Mouse (Mus musculus): ENCODE measurements at regions not wholly inside any gene's neighbourhood (a gene's known extent, or its start where the extent isn't known, plus 50 kb on each side); places are given as distances from the start of the nearest gene placed in this dataset.

GRCm38 (mm10) chr7:125005638-125006037 is 438.8 kb upstream of the Kdm8 start:
- no peaks in the 10 kb centered on the region for H3K9me3 ChIP-seq (ENCODE audit: low read length)
- no peak overlapping the region for H3K4me3 ChIP-seq (replicated peaks; ENCODE audit: low read length)
- H3K4me1 ChIP-seq (replicated peaks; ENCODE audit: low read depth, low read length) = no peaks in the 10 kb centered on the region
- H3K36me3 ChIP-seq (ENCODE audit: insufficient read depth, low read length) = no peaks in the 10 kb centered on the region
- no peaks in the 10 kb centered on the region for H3K27me3 ChIP-seq (ENCODE audit: insufficient read depth, low read length)
- TF ChIP-seq POU5F1 (IDR thresholded peaks at IDR 0.05; ENCODE audit: borderline replicate concordance, low read length) = no peak
- TF ChIP-seq CTCF (conservative IDR thresholded peaks at IDR 0.05; ENCODE audit: low read length) = no peak
- TF ChIP-seq NANOG (IDR thresholded peaks at IDR 0.05; ENCODE audit: borderline replicate concordance, low read length) = no peak

- no peaks in the 10 kb centered on the region for H3K4me1 ChIP-seq (replicated peaks; ENCODE audit: low read depth, low read length)
- H3K36me3 ChIP-seq (ENCODE audit: insufficient read depth, low read length) = no peaks in the 10 kb centered on the region
- no peak overlapping the region for H3K4me3 ChIP-seq (replicated peaks; ENCODE audit: low read length)
- TF ChIP-seq CTCF (conservative IDR thresholded peaks at IDR 0.05; ENCODE audit: low read length) (no peak), NANOG (IDR thresholded peaks at IDR 0.05; ENCODE audit: borderline replicate concordance, low read length) (no peak), POU5F1 (IDR thresholded peaks at IDR 0.05; ENCODE audit: borderline replicate concordance, low read length) (no peak)
- no peaks in the 10 kb centered on the region for H3K9me3 ChIP-seq (ENCODE audit: low read length)
- no peaks in the 10 kb centered on the region for H3K27me3 ChIP-seq (ENCODE audit: insufficient read depth, low read length)
These were observed 425.2 kb upstream of the Kdm8 start for GRCm38 (mm10) chr7:125019259-125019658.

- Histone ChIP-seq H3K9me3 (ENCODE audit: low read length) (0 out of 2 replicates have a peak, but pooled peaks cover 3% of the 10 kb centered on the region), H3K36me3 (ENCODE audit: insufficient read depth, low read length) (no peaks in the 10 kb centered on the region), H3K27me3 (ENCODE audit: insufficient read depth, low read length) (no peaks in the 10 kb centered on the region), H3K4me1 (replicated peaks; ENCODE audit: low read depth, low read length) (no peaks in the 10 kb centered on the region), H3K4me3 (replicated peaks; ENCODE audit: low read length) (no peak overlapping the region)
- no peak for TF ChIP-seq CTCF (conservative IDR thresholded peaks at IDR 0.05; ENCODE audit: low read length)
- TF ChIP-seq NANOG (IDR thresholded peaks at IDR 0.05; ENCODE audit: borderline replicate concordance, low read length) = no peak
- no peak for TF ChIP-seq POU5F1 (IDR thresholded peaks at IDR 0.05; ENCODE audit: borderline replicate concordance, low read length)
These were observed 419.5 kb upstream of the Kdm8 start for GRCm38 (mm10) chr7:125024944-125025343.

GRCm38 (mm10) chr7:125033778-125034177 is 410.7 kb upstream of the Kdm8 start:
- no peaks in the 10 kb centered on the region for H3K4me1 ChIP-seq (replicated peaks; ENCODE audit: low read depth, low read length)

DNA sequence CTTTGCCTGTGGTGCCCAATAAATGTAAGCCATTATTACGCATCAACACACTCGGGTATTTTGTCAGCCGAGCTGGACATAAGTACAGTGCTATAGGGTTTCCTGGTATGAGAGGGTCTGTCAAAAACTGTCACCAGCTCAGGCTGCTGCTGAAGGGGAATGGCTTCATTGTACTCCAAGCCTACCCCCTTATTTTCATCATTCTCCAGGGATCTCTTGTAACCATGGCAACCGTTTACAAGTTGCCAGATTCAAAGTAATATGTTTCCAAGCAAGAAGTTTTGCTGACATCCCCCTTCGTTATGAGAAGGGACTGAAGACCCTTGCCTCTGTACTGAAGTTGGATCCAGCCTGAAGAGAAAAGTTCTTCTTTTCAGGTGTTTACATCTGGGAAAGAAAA is 410.3 kb upstream of the Kdm8 start:
- H3K9me3 ChIP-seq (ENCODE audit: low read length) = 0 out of 2 replicates have a peak, but pooled peaks cover under 1% of the 10 kb centered on the region

More at GRCm38 (mm10) chr7:125033778-125034177, 410.7 kb upstream of the Kdm8 start:
- no peak overlapping the region for H3K4me3 ChIP-seq (replicated peaks; ENCODE audit: low read length)
- TF ChIP-seq CTCF (conservative IDR thresholded peaks at IDR 0.05; ENCODE audit: low read length) (no peak), NANOG (IDR thresholded peaks at IDR 0.05; ENCODE audit: borderline replicate concordance, low read length) (no peak), POU5F1 (IDR thresholded peaks at IDR 0.05; ENCODE audit: borderline replicate concordance, low read length) (no peak)
- no peaks in the 10 kb centered on the region for H3K36me3 ChIP-seq (ENCODE audit: insufficient read depth, low read length)
- no peaks in the 10 kb centered on the region for H3K27me3 ChIP-seq (ENCODE audit: insufficient read depth, low read length)
- 0 out of 2 replicates have a peak, but pooled peaks cover 3% of the 10 kb centered on the region for H3K9me3 ChIP-seq (ENCODE audit: low read length)

DNA sequence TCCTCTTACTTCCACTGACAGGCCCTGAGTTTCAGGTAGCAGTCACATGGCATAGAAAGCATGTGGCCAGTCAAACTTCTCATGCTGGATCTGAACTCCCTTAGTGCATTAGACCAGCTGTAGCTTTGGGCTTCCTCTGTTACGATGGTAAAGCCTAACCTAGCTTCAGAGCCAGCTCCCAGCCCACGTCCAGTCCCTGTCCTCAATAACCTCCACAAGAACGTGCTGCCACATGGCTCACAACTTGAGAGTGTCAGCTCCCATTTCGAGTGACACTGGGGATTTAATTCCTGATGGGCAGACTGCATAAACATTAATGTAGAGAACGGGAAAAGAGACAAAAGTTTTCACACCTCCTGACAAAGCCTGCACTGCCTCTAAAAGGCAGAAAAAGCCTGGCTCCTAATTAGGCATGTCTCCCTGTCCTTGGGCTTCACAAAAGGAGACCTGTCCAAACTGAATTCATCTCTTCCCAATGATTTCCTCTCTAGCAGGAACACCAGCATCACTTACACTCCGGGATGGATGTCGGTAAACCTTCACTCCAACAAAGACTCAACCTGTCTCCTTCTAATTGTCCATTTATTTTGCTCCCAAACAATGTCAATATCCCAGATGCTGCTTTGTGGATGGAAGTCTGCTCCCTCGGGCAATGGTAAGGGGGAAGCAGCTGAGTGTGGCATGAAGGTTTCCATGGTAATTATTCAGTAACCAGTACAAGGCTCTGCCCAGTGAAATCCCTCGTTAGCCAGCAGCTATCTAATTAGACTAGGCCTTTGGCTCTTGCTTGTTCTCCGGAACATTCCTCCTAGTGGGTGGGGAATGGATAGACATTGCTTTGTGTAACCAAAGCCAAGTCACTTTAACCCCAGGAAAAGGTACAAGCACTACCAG is 408.1 kb upstream of the Kdm8 start:
- Histone ChIP-seq H3K9me3 (ENCODE audit: low read length) (no peaks in the 10 kb centered on the region), H3K4me1 (replicated peaks; ENCODE audit: low read depth, low read length) (no peaks in the 10 kb centered on the region), H3K27me3 (ENCODE audit: insufficient read depth, low read length) (no peaks in the 10 kb centered on the region), H3K4me3 (replicated peaks; ENCODE audit: low read length) (no peak overlapping the region), H3K36me3 (ENCODE audit: insufficient read depth, low read length) (no peaks in the 10 kb centered on the region)
- TF ChIP-seq NANOG (IDR thresholded peaks at IDR 0.05; ENCODE audit: borderline replicate concordance, low read length) (no peak), CTCF (conservative IDR thresholded peaks at IDR 0.05; ENCODE audit: low read length) (no peak), POU5F1 (IDR thresholded peaks at IDR 0.05; ENCODE audit: borderline replicate concordance, low read length) (no peak)

More for the DNA sequence above, 410.3 kb upstream of the Kdm8 start:
- Histone ChIP-seq H3K36me3 (ENCODE audit: insufficient read depth, low read length) (no peaks in the 10 kb centered on the region), H3K27me3 (ENCODE audit: insufficient read depth, low read length) (no peaks in the 10 kb centered on the region), H3K4me1 (replicated peaks; ENCODE audit: low read depth, low read length) (no peaks in the 10 kb centered on the region), H3K4me3 (replicated peaks; ENCODE audit: low read length) (no peak overlapping the region)
- no peak for TF ChIP-seq CTCF (conservative IDR thresholded peaks at IDR 0.05; ENCODE audit: low read length)
- TF ChIP-seq POU5F1 (IDR thresholded peaks at IDR 0.05; ENCODE audit: borderline replicate concordance, low read length) = no peak
- no peak for TF ChIP-seq NANOG (IDR thresholded peaks at IDR 0.05; ENCODE audit: borderline replicate concordance, low read length)

DNA sequence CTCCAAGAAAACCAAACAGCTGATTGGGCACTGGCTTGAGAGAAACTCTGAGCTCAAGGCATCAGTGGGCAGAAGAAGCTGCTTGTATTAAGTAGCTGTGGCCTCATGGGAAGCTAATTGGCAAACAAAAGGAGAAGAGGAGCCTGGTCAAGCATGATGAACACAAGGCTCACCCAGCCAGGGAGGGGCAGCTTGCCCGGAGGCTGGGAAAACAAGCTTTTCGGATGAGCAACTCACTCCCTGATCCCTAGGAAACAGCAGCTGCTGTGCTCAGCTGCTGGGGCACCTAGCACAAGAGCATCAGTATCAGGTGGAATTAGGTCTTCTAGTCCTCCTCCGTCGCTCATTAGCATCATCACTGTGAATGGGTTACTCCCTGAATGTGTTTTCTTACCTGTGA is 405.6 kb upstream of the Kdm8 start:
- Histone ChIP-seq H3K27me3 (ENCODE audit: insufficient read depth, low read length) (no peaks in the 10 kb centered on the region), H3K9me3 (ENCODE audit: low read length) (no peaks in the 10 kb centered on the region), H3K36me3 (ENCODE audit: insufficient read depth, low read length) (no peaks in the 10 kb centered on the region), H3K4me1 (replicated peaks; ENCODE audit: low read depth, low read length) (no peaks in the 10 kb centered on the region), H3K4me3 (replicated peaks; ENCODE audit: low read length) (no peak overlapping the region)
- TF ChIP-seq NANOG (IDR thresholded peaks at IDR 0.05; ENCODE audit: borderline replicate concordance, low read length) (no peak), CTCF (conservative IDR thresholded peaks at IDR 0.05; ENCODE audit: low read length) (no peak), POU5F1 (IDR thresholded peaks at IDR 0.05; ENCODE audit: borderline replicate concordance, low read length) (no peak)

DNA sequence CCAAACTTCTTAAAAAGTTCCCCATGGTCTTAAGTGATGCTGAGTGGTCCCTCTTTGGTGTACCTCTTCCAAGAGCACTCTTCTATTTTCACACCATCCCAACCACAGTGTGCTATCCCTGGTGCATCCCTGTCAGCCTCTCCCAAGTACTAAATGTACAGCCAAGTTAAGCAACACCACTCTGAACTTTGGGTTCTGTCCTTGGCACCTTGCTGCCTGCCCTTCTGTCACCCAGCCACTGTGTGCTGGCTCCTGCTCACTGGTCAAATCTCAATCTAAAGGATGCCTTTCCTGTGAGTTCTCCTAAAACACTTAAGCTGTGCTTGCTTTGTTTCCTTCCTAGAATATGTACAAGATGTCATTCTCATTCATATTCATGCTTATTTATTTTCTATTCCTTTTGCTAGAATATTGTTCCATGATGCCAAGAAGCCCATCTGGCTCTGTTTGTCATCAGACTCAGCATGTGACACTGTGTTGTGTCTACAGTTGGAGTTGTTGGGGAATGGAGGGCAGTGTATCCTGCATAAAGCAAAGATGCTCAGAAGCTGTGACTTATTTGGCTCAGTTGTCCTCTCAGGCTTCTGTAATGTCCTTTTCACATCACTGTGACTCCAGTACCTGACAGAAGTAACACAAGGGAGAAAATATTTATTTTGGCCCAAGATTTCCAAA is 388.4 kb upstream of the Kdm8 start:
- 0 out of 2 replicates have a peak, but pooled peaks cover 1% of the 10 kb centered on the region for H3K4me1 ChIP-seq (replicated peaks; ENCODE audit: low read depth, low read length)
- H3K9me3 ChIP-seq (ENCODE audit: low read length) = no peaks in the 10 kb centered on the region; the same call in 1 of the 2 replicates
- TF ChIP-seq CTCF (conservative IDR thresholded peaks at IDR 0.05; ENCODE audit: low read length) = no peak
- TF ChIP-seq NANOG (IDR thresholded peaks at IDR 0.05; ENCODE audit: borderline replicate concordance, low read length) = no peak
- no peak for TF ChIP-seq POU5F1 (IDR thresholded peaks at IDR 0.05; ENCODE audit: borderline replicate concordance, low read length)
- H3K27me3 ChIP-seq (ENCODE audit: insufficient read depth, low read length) = no peaks in the 10 kb centered on the region
- no peaks in the 10 kb centered on the region for H3K36me3 ChIP-seq (ENCODE audit: insufficient read depth, low read length)
- no peak overlapping the region for H3K4me3 ChIP-seq (replicated peaks; ENCODE audit: low read length)
